Mouse (Mus musculus) right cerebral cortex, postnatal 14 days (tissue): Measurements from ENCODE around the gene Usp30.
A peak's percentile ranks its signal among the peaks of the same experiment; 100 is the strongest.

Source experiments
- DNase-seq: peaks from one replicate; pipeline ENCODE4 v3.0.0; 2022

The Usp30 gene

GRCm38 (mm10) chr5:114065161-114065560 lies at the start of gene Usp30:
Gene Usp30 (plus strand): TSS chr5:114065461.
- no peak for DNase-seq

- no peak for DNase-seq
Observed at GRCm38 (mm10) chr5:114024390-114024789, 40.9 kb upstream of the Usp30 start.

GRCm38 (mm10) chr5:114024885-114025284 lies 40.4 kb upstream of the Usp30 start:
- no peak for DNase-seq

DNA sequence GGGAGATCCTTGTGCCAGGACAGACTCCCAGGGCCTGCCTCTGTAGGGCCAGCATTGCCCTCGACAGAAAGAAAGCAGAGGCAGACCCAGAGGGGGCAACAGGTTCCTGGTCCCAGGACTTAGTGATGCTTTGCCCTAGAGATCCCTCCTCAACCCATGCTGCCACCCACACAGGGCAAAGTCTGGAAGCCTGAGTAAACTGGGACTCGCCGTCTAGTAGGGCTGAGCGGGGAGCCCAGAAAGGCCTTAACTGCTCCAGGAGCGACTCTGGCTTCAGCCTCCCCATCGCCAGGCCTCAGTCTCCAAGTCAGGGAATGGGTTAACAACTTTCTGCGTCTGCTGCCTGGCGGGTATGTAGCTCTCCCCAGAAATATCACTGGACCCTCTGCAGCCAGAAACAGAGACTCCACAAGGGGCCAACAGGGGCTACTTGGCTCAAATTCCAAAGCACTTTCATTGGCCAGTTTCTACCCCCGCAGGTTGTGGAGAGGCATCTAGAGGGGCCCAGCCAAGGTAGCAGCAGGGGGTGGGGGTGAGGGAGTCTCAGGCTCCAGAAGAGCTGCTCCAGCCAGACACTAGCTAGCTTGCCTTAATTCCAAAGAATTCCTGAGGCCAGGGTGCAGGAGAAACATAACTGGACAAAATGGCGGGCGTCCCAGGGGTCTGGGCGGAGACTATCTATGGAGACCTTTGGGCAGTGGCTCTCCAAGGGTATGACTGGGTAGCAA lies 37.9 kb upstream of the Usp30 start:
- DNase-seq, result no peak

- DNase-seq, result no peak
Observed at GRCm38 (mm10) chr5:114028111-114028510, 37.1 kb upstream of the Usp30 start.

GRCm38 (mm10) chr5:114030652-114031051 lies 34.6 kb upstream of the Usp30 start:
- no peak for DNase-seq

DNA sequence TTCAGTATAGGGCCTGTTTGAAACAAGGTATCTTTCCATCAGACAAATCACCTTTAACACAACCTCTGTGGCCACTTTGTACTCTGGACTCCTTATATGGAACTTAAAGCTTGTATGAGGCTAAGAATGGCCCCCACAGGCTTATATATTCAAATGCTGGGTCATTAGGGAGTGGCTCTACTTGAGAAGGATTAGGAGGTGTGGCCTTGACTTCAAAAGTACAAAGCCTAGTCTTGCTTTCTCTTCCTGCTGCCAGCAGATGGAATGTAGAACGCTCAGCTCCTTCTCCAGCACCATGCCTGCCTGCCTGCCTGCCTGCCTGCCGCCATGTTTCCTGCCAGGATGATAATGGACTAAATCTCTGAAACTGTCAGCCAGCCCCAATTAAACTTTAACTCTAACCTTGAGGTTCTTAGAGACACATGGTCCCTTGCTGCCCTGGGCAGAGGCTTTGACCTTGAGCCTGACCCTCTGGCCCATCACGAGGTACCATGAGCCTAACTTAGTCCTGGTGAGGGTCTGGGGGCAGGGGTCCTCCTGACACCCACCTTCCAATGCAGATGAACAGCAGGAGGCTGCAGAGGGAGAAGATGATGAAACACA lies 33.0 kb upstream of the Usp30 start:
- DNase-seq, result no peak

DNA sequence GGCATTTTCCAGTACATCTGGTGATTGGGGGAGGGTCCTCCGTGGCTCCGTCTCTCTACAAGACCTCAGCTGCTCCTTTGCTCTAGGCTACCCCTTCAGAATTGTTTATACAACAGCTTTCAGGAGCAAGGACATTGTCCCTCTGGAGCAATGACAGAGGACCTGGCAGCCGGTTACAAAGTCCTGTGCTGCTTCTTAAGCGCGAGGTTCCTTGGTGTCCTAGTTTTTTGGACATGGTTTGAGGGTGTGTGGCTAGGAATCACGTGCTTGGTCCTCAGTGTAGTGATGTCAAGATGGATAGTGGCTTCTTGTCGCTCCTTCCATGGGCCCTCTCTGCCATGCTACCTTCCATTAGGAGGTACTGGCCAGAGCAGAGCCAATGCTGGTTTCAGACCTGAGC lies 30.9 kb upstream of the Usp30 start:
- no peak for DNase-seq

GRCm38 (mm10) chr5:114035111-114035510 lies 30.1 kb upstream of the Usp30 start:
- DNase-seq, result no peak

DNA sequence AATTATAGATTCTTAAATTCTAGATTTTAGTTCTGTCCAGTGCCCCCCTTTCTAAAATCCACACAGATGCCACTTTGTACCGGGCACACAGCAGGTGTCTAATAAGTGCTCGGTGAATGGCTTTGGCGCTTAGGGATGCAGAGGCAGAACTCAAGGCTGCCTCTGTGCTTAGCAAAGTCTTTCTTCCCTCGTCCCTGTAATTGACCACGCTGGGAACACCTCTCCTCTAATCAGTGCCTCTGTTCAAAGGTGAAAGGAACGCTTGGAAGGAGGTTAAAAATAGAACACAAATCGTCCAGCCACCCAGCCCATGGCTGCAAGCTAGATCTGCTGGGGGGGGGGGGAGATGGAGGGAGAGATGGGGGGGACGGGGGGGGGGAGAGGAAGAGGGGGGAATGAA lies 24.8 kb upstream of the Usp30 start:
- DNase-seq, result no peak

- DNase-seq, result no peak
Observed at GRCm38 (mm10) chr5:114040911-114041310, 24.4 kb upstream of the Usp30 start.

GRCm38 (mm10) chr5:114041327-114041930 lies 23.8 kb upstream of the Usp30 start:
- DNase-seq, result no peak

GRCm38 (mm10) chr5:114043800-114044199 lies 21.5 kb upstream of the Usp30 start:
- no peak for DNase-seq

GRCm38 (mm10) chr5:114045134-114045533 lies 20.1 kb upstream of the Usp30 start:
- no peak for DNase-seq

- no peak for DNase-seq
Observed at GRCm38 (mm10) chr5:114046151-114046550, 19.1 kb upstream of the Usp30 start.

DNA sequence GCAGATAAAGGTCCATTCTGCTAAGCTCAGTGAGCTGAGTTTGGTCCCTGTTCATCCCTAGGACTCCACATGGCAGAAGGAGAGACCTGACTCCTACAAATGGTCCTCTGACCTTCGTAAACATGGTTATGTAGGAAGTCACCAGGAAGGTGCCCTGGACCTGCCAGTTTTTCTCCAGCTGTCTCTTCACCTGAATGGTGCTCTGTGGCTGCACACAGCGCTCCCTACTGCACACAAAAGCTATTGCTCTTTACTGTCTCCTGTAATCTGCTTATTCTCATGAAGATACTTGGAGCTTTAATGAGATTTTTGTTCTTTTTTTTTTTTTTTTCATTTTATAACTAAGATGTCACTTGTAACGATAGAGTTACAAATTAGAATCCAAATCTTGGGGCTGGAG lies 18.7 kb upstream of the Usp30 start:
- no peak for DNase-seq

DNA sequence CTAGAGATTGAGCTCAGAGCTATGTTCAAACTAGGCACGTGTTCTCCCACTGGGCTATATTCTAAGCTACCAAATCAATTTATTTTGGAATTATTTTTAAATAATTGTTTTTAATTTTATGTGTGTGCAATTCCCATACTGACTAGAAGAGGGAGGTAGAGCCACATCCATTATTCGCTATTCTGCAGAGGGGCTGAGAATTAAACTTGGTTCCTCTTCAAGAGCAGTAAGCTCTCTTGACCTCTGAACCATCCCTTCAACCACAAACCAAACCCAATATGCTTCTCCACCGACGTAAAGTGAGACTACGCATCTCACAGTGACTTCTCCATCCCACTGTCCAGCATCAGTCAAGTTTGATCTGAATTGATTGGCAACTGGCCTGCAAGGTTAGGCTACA lies 18.1 kb upstream of the Usp30 start:
- DNase-seq, result no peak

DNA sequence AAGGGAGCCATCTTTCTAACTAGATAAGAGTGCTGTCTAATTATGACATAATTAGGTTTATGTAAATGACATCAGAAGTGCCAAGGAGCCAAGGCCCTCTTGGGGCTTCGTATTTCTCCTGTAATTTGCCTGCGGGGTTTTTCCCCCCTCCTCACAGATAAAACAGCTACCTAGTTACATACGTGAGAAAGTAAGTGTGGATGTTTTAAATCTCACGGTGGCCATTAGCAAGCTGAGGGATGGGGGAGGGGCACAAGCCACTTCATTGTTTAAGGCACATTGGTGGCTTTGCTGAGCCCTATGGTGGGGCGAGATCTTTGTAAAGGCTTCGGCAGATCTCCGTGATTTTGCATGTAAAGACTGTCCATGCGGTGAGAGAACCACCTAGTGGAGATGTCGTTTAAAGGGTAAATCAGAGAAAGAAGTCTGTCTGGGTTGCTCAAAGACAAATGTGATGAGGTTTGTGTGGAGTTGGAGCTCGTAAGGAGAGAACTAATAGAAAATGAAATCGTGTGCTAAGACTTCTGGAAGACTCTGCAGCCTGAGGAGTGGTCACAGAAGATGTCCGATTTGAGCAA lies 16.4 kb upstream of the Usp30 start:
- no peak for DNase-seq

GRCm38 (mm10) chr5:114052246-114052761 lies 13.0 kb upstream of the Usp30 start:
- DNase-seq, result peak; percentile 56

GRCm38 (mm10) chr5:114057129-114057731 lies 8.0 kb upstream of the Usp30 start:
- DNase-seq, result no peak

GRCm38 (mm10) chr5:114061675-114062074 lies 3.6 kb upstream of the Usp30 start:
- no peak for DNase-seq

DNA sequence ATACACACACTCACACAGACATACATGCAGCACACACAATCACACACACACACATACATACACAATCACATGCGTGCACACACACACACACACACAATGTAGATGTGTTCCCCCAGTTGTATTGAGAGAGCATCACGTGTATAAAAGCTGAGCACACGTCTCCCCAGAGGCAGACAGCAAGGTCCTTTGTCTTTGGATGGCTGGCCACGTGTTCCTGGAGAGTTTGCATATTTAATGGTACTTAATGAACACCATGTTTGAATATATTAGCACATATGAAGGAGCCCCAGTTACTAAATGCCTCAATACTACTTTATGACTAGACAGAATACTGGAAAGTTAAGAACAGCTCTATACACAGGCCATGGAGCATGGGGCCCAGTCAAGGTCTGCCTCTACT lies 1.3 kb upstream of the Usp30 start:
- no peak for DNase-seq

DNA sequence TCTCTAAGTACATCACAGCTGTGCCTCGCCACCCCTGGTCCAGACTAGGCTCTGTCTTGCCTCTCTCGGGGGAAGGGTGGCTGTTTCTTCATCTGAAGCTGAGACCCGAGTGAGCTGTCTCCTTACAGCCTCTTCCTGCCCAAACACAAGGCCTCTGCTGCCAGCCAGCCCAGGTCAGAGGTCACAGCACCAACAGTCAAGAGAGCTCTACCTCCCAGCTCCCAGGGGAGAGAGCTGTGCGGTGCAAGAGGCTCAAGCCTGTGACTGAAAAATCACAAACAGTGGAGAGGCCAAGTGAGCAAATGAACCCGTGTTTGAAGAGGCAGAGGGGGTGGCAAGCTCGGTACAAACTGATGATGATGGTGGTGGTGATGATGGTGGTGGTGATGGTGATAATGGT lies 1.3 kb downstream of the Usp30 start:
- DNase-seq, result no peak
